Mouse (Mus musculus): ENCODE data around the gene Srebf1.
A peak's percentile ranks its signal among the peaks of the same experiment; 100 is the strongest.

Srebf1 gene

GRCm38 (mm10) chr11:60222469-60223236 is at the start of gene Srebf1:
Gene Srebf1 (minus strand): TSS chr11:60222581.
- peak; percentile 68 for DNase-seq

GRCm38 (mm10) chr11:60268563-60268962 is 46.2 kb upstream of the Srebf1 start:
- no peak for DNase-seq

DNA sequence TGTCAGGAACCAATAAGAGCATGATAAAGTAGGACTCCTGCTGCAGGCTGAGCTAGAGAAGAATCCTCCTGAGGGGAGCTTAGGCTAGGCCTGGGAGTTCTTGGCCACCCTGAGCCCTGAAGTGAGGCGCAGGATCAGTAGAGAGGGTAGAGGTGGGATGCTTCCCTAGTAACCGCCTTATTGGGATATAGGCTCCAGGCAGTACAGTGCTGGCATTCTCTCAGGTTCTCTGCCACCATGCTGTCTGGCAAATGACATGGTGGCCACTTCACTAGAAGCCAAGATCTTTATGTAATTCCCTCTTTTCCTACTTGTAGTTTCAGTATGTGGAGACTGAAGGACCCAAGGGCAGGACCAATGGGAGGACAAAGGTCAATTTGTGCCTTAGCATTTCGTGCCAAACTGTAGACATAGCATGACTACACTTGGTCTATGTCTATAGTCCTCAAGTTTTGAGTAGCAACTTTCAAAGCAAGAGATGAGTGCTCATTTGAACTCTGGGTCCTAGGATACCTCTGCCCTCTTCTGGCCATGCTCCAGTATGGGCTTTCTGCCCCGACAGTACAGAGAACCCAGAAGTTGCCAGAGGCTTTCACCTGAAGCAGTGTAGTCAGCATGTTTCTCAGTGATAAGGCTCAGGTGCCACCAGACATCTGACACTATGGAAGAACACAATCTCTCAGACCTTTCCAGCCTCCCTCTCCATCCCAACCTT is 43.0 kb upstream of the Srebf1 start:
- no peak for DNase-seq

DNA sequence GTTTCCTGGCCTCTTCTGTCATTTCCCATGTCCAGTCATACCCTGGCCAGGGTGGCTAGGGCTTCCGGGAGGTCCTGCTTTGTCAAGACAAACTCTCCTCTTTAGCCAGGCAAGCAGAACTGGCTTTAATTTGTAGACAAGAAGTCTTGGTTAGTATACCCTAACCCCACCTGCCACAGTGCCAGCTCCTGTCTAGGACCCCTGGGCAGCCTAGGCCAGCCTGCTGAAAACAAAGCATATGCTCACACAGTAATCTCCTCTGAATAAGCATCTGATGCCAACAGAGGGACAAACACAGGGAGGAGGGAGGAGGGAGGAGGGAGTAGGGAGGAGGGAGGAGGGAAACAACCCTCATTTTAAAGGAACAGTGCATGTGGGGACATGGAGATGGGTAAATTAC is 42.3 kb upstream of the Srebf1 start:
- no peak for DNase-seq

GRCm38 (mm10) chr11:60262396-60262795 is 40.0 kb upstream of the Srebf1 start:
- no peak for DNase-seq

DNA sequence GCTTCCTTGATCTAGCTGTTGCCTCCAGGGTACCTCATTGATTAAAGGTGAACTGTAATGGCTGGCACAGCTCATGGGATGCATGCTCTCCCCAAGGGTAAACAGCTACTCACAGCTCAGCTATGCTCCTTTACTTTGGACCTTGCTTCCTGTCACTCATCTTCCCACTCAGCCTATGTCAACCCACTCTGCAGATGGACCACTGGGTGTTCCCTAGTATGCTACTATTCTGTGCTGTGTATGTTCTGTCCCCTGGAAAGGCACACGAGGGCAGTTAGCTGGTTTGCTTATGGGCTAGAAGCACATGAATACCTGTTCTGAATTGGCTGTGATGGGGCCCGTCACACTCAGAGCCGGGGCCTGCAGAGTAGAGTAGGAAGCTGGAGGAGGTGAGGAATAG is 38.4 kb upstream of the Srebf1 start:
- DNase-seq: no peak

GRCm38 (mm10) chr11:60257696-60258095 is 35.3 kb upstream of the Srebf1 start:
- no peak for DNase-seq

DNA sequence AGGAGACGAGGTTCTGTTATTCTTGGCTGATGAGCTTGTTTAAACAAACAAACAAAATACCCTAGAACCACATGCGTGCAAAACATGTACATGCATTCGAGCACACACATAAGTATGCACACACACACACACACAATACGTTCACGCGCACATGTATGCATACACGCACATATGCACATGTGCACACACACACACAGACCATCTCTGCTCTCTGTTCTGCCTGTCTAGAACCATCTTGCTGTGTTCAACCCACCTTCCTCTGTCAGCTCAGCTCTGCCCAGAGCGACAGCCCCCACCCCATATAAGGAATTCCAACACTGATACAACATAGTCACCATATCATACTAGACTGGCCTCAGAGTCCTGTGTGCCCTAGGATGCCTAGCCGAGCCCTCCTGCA is 34.3 kb upstream of the Srebf1 start:
- no peak for DNase-seq

- peak; percentile 69 for DNase-seq
Observed at GRCm38 (mm10) chr11:60256176-60256681, 33.8 kb upstream of the Srebf1 start.

- no peak for DNase-seq
Observed at GRCm38 (mm10) chr11:60255639-60256038, 33.3 kb upstream of the Srebf1 start.

DNA sequence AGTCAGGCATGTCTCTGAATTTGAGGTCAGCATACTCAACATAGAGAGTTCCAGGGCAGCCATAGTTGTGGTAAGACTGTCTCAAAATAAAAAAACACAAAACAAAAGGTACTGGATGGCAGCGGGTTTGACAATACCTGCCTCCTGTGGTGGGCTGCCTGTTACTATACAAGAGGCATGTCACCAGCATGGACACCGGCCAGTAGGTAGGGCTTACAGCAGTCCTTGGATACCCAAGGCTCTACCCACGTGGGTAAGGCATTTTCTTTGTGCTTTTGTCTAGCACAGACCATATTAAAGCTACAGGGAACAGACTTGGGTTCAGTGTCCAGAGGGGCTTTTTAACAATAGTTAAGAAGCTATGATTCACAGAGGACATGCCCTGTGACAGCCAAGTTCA is 32.8 kb upstream of the Srebf1 start:
- no peak for DNase-seq

- no peak for DNase-seq
Observed at GRCm38 (mm10) chr11:60254308-60254707, 31.9 kb upstream of the Srebf1 start.

GRCm38 (mm10) chr11:60253546-60253945 is 31.2 kb upstream of the Srebf1 start:
- DNase-seq: no peak

DNA sequence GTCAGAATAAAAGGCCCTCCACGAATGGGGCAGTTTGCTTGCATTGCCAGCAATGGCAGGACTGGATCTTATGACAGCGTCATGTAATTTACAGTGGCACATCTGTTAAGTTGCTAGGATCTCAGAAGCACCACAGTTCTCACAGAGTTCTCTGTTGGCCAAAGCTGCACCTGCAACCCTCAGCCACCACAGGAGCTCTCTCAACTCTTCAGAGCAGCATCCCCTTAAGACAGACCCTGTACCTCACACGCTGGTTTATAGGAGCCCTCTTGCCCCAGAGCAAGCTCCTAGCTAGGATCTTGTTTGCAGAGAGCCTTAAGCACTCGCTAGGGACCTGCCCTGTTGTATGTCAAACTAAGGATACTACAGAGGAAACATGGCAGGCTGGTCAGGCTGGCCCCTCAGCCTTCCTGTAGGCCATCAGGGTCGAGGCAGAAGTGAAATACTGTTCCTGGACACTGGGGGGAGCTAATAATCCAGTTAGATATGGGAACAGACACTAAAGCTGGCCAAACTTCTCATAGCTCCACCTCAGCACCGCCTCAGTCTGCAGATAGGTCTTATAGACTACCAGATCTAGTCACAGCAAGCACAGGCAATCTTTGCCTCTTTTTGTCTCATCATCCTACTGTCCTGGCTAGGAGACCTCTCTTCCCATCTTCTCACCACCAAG is 28.7 kb upstream of the Srebf1 start:
- DNase-seq: no peak

DNA sequence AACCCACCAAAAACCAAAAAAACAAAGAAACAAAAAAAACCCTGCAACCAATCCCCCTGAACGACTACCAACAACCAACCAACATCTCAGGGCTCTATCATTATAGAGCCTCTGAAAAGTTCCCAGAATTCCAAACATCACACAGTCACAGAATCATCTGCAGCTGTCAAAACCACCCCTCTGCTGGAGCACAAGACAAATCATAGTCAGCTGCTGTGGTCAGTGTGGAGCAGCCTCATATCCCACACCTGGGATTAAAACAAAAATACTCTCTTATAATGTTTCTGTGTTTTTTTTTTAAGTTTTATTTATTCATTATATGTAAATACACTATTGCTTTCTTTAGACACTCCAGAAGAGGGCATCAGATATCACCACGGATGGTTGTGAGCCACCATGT is 27.5 kb upstream of the Srebf1 start:
- DNase-seq: no peak

GRCm38 (mm10) chr11:60248596-60249404 is 26.4 kb upstream of the Srebf1 start:
- no peak for DNase-seq

GRCm38 (mm10) chr11:60247753-60248550 is 25.6 kb upstream of the Srebf1 start:
- DNase-seq: no peak

DNA sequence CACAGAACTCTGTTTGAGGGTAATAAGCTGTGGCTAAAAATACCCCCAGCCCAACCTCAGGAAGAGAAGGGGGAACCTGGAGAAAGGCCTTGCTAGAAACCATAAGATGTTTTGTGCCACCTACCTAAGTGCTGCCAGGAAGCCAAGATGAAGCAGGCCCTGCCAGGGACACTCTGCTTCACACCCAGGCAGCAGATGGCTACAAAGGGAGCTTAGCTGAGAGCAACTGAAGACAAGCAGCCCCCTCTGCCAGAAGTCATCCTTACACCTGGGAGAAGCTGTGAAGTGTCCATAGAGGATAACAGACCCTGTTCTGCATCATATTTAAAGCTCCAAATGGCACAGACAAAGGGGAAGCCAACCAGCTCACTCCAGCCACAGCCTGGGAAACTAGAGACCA is 23.7 kb upstream of the Srebf1 start:
- no peak for DNase-seq

DNA sequence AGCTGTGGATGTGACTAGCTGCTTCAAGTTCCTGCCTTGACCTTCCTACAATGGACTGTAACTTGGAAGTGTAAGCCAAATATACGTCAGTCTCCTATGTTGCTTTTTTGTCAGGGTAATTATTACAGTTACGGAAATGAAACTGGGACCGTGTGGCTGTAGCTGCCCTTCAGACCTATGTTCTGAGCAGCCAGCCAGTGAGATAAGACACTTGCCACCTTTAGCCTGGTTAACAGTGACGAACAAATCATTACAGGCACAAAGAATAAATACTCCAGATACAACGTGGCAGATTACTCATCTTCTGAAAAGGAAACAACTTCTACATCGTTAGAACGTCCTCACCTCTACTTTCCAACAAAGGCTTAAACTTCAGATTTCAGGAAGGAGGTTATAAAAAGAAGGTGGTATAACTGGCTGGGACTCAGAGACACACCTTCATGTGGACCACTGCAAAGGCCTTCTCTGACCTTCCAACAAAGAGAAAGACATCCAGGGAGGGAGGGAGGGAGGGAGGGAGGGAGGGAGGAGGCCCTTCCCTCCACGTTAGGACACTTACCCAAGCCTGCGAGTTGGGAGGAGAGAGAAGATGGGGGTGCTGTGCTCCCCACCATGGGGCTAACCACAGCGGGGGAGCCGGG is 22.2 kb upstream of the Srebf1 start:
- DNase-seq: no peak

DNA sequence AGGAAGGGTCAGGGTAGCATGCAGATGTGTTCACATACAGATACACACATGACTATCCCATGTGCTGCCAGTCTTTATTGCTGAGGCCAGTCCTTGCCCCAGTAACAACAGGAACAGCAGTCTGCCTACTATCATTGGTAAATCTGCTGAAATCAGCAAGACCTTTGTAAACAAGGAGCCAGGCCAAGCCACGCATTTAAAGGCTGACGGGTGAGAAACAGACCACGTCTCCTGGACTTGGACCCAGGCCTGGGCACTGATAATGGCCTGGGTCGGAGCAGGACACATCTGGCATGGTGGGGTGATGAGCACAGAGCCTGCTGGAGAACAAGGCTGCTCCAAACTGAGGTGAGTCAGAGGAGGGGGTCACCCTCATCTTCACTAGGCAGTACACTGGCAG is 18.1 kb upstream of the Srebf1 start:
- no peak for DNase-seq

DNA sequence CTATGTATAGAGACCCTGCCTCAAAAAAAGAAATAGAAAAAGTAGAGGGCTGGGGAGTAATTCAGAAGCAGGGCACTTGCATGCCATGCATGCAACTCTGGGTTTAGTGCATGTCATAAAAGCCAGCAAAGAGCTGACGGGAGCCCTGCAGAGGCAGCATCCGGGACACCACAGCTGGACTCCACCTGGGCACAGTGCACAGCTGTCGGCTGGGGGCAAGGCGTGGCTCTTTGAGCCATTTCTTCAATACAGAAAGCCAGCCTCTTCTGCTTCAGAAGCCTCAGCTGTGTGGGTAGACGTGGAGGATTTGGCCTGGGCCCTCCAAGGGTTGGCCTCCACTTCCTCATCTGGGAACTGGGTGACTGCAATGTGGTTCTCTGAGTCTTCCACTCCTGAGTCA is 13.0 kb upstream of the Srebf1 start:
- no peak for DNase-seq

Measured in right cerebral cortex, postnatal 4 days (tissue).